Mouse (Mus musculus) erythroid progenitor cell, adult 5-6 weeks (primary cell): ENCODE measurements around the gene Cdc20b. TPM values are rescaled to one million over a fixed set of nuclear protein-coding genes. Genes with fewer than 3 reads are reported as not detected.

Experiments used
- ATAC-seq: replicated peaks from 2 replicates; pipeline ENCODE4 v1.8.0; 2016; ENCODE audit warnings: moderate number of reproducible peaks, mild to moderate bottlenecking, moderate TSS enrichment, inconsistent platforms; ENCODE audit not compliant: poor library complexity, low FRiP score, severe bottlenecking
- total RNA-seq, 2 experiments: library from RNA; stranded (forward) in 1 of 2; stranded (reverse) in 1 of 2; fragments of 150-400 nt in 1 of 2; fragments of 186-747, 209-891 nt in 1 of 2; gene quantifications; 2 replicates each; pipeline versions ENCODE4 v1.2.3 to v1.2.4; 2015 to 2017; ENCODE audit warnings: low replicate concordance in 2 of 2

The Cdc20b gene
- total RNA-seq, 2 experiments from 2014 or later: not detected

DNA sequence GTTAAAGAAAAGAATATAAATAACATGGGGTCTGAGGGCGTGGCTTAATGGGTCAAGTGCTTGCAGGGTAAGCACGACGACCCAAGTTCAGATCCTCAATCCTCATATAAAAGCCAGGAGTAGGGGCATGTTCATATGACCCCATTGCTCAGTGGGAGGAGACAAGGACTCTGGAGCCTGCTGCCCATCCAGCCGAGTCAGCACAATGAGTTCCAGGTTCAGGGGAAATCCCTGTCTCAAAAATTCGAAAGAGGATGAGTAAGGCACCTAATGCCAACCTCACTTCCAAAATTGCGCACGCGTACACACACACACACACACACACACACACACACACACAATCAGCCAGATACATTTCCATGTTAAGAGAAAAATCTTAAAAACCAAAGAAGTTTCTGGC, 12.4 kb upstream of the Cdc20b start:
- no peak for ATAC-seq

DNA sequence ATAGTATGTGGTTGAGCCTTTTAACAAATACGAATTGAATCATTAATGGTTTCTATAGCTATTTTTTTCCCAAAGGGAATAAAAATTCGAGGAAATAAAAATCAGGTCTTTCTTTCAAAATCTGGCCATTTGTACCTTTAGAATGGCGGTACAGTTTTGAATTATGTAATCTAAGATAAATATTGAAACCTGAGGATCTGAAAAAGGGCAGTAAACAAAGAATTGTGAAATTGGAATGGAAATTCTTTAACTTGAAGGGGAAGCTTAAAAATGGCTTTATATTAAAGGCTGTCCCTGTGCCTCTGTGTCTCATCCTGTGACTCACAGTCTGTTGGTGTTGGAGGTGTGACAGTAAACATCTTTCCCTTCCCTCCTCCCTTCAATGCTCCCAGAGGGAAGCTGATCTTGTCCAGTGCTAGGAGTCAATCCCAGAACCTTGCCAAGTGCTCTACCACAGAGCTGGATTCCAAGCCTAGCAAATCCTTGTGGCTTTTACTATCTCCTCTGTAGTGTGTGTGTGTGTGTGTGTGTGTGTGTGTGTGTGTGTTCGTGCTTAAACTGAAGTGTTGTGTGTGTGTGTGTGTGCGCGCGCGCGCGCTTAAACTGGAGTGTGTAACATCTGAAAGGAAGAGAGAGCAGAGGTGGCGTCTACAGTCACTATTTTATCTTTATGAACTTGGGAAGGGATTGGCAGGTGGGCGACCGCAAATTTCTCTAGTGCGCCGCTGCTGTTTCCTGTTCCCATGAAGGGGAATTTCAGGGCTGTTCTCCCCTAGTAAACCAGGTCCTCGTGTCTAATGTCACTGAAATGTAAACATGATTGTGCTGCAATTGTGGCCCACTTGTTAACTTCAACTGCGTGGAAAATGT, 11.4 kb upstream of the Cdc20b start:
- ATAC-seq: no peak

DNA sequence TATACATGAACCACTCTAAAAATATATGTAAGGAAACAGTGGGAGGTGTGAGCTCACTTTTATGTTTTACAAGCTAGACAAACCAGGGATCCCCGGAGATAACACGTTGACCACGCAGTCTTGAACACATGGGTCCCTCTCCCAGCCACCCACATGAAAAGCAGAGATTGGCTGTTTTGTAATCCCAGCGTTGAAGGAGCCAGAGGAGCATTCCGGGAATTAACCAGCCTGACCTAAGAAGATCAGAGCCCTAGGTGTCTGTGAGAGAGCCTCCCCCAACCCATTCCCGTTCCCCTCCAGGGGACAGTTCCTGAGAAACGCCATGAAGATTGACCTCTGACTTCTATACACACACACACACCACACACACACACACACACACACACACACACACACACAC, 3.6 kb upstream of the Cdc20b start:
- no peak for ATAC-seq

DNA sequence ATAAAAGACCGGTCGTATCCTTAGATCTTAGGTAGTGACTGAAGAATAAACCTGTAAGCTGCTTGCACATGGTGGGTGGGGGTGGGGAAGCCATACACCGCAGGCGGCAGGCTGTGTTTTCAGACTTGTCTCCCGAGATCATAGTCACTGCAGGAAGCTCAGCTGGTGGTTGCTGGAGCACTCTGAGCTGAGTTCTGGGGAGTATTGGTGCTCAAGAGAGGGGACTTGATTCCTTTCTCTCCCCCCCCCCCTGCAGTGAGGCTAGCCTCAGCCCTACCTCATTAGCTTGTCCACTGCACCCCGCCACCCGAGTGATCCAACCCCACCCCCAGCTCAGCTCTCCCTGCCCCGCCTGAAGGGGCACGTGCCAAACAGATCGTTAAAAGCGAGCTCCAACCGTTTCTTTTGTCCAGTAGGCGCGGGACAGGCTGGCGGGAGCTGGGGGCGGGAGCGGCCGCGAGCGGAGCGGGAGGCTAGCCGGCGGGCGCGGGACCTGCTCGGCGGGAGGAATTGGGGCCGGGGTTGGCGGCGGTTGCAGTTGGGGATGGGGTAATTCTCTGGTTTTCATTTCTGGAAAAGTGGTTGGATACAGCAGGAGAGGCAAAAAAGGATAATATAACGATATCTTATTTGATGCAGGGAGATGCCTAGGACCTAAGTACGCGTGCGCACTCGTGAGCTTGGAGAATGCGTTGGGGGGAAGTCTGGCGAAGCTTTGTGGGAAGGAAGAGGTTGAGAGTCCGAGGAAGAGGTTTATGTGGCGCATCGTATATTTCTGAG, 2.9 kb upstream of the Cdc20b start:
- no peak for ATAC-seq

GRCm38 (mm10) chr13:113032831-113033230, 2.1 kb upstream of the Cdc20b start:
- ATAC-seq: no peak

DNA sequence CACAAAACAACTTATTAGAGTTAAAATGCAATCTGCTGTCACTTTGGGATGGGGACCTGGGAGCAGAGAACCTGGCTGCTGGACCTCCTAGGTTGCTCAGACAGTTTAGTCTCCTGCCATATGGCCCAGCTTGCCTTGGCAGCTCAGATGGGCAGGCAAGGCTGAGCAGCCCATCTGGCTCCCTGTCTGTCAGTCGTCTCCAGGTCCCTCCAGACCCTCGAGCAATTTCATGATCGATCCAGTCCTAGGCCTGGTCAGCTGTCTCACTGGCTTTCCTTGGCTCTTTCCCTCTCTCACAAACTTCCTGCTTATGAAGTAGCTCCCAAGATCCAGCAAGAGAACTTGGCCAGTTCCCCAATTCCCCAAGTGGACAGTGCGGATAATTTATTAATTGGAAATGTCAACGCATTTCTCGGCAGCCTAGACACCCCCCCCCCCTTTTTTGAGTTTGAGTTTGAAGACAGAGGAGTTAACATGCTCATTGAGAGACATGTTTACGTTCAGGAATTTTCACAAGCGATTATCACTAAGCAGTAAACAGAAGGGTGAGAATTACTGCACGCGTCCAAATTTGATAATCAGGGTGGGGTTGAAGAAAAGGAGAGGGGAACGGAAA, 532 bp upstream of the Cdc20b start:
- ATAC-seq: no peak

GRCm38 (mm10) chr13:113035852-113036251, 941 bp downstream of the Cdc20b start:
- peak; percentile 49; the same call in 1 of the 2 replicates for ATAC-seq

GRCm38 (mm10) chr13:113044876-113045275, 10.0 kb downstream of the Cdc20b start:
- no peak for ATAC-seq

DNA sequence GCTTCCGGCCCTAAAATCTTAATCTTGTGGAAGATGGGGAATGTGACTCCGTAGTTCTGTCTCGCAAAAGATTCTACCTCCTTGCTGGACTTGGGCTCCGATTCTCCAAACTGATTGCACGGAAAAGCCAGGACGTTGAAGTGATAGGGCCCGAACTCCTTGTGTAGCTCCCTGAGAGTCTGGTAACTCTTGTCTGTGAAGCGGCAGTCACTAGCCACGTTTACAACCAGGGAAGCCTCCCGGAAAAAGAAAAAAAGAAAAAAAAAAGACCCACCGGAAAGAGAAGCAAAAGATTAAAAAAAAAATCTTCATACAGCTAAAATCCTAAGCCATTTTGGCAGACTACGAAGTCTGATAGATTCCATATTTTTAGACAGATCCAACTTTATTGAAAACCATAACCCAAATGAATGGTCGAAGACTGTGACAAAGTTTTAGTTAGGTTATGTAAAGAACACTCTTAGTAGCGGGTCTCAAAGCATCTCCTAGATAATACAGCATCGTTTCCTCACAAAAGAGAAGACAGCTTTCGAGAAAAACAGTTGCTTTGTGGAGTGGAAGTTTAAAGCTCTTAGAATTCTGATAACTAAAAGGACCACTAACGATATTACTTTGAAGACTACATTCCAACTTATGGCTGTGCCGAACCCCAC, 10.7 kb downstream of the Cdc20b start:
- no peak for ATAC-seq

GRCm38 (mm10) chr13:113046211-113046883, 11.4 kb downstream of the Cdc20b start, which contains the start of gene Gpx8:
Gene Gpx8 (minus strand): TSS chr13:113046410.
- ATAC-seq: no peak

GRCm38 (mm10) chr13:113047018-113047417, 12.1 kb downstream of the Cdc20b start:
- ATAC-seq: no peak

GRCm38 (mm10) chr13:113047647-113048046, 12.7 kb downstream of the Cdc20b start:
- no peak for ATAC-seq

DNA sequence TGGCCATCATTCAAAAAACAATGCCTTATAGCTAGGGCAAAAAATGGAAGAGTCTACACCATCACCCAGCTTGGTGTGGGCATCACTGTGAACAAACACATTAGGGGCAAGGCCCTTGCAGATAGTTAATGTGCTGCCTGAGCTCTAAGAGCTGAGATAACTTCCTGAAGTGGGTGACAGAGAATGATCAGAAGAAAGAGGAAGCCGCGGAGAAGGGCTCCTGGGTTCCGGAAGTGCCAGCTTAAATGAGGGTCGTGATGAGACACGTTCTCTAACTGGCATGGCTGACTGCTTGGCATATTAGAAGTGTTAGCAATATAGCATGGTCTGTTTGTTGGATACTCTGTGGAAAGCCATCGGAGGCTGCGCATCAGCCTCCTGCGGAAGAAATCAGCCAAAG, 19.3 kb downstream of the Cdc20b start:
- no peak for ATAC-seq

DNA sequence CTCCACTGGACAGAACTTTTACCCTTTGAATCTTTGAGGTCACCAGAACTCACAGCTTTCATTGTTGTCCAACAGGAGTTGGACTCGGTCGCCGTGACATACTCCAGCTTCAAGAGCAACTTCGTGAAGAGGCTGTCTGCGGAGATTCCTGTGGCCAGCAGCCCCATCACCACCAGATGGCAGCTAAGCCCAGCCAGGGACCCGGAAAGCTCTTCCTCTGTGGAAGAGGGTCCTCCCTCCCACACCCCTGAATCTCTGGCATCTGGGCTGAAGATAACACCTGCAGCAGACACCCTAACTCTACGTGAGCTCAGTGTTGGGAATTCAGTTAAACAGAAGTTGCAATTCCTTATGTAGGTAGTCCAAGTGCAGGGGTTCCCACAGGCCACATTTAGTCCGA, 20.9 kb downstream of the Cdc20b start:
- no peak for ATAC-seq

- no peak for ATAC-seq
Measured at GRCm38 (mm10) chr13:113061746-113062145, 26.8 kb downstream of the Cdc20b start.

- ATAC-seq: no peak
Measured at GRCm38 (mm10) chr13:113064542-113064941, 29.6 kb downstream of the Cdc20b start.

- ATAC-seq: no peak
Measured at GRCm38 (mm10) chr13:113079021-113079420, 44.1 kb downstream of the Cdc20b start.

- no peak for ATAC-seq
Measured at GRCm38 (mm10) chr13:113082101-113082500, 47.2 kb downstream of the Cdc20b start.

GRCm38 (mm10) chr13:113084732-113085131, 49.8 kb downstream of the Cdc20b start:
- ATAC-seq: no peak
